8 mouse cellular contexts compared by ENCODE assay signal in the genomic region with DNA sequence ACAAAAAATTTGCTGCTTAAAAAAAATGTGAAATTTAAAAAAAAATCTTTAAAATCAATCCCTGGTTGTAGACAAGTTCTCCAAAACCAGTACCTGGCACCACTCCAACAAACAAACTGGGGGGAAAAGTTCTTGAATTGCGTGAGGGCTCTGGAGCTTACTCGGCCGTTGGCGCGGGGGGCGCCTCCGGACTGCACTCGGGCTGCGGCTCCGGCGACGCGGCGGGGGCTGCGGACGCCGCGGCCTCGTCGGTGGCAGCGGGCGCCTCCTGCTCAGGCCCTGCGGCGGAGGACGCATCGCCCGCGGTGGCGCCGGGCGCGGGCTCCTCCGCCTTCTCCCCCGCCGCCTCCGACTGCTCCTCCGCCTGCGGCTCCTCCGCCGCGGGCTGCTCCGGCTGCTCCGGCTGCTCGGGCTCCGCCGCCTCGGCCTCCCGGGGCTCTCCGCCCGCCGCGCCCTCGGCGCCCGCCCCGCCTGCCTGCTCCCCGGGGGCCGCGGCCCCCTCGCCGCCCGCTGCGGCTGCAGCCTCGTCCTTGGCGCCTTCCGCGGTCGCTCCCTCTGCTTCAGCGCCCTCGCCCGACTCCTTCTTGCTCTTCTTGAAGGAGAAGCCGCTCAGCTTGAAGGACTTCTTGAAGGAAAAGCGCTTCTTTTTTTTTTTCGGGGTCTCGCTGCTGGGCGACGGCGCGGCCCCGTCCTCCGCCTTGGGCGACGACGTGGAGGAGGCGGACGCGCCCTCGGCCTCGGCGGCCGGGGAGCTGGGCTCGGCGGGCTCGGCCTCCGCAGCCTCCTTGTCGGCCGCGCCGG. TPM values are rescaled to one million over a fixed set of nuclear protein-coding genes. Genes with fewer than 3 reads are reported as not detected.
DNase-seq lines count a peak whose midpoint lies in the region; ATAC-seq lines count a peak whose summit lies in the region.

No protein-coding gene starts in this region.

- peak; percentile 62 to 67 for DNase-seq in adrenal gland, adult 18-20 months (ENCODE audit: low spot score in 2 of 2)
- peak; percentile 57 to 60 for DNase-seq in cerebellum, postnatal 36 days
- DNase-seq in gastrocnemius, postnatal 36 days: peak; percentile 23 to 53
- peak; percentile 56 for DNase-seq in limb, embryonic 10.5 days (ENCODE audit: low spot score)
- peak; percentile 64 for DNase-seq in midbrain, embryonic 10.5 days (ENCODE audit: low spot score)
- DNase-seq in right cerebral cortex, postnatal 4 days: peak; percentile 45

- peak overlapping the region; percentile 72 for H3K4me2 ChIP-seq in intestine, embryonic 15.5 days (replicated peaks)

- H3K9ac ChIP-seq in intestine, embryonic 15.5 days: peak overlapping the region; percentile 85

- no peaks in the 10 kb centered on the region for H3K36me3 ChIP-seq in intestine, embryonic 15.5 days
- peaks cover 40% of the 10 kb centered on the region for H3K36me3 ChIP-seq in limb, embryonic 10.5 days
- H3K36me3 ChIP-seq in midbrain, embryonic 10.5 days: peaks cover 44% of the 10 kb centered on the region

- intact Hi-C loops in gastrocnemius, postnatal 36 days (cut with DNase I): loop anchor here (2.0 to 5.0 kb wide), 3 partner anchors 57 to 1711 kb away; no protein-coding TSS in a partner anchor

- H3K27me3 ChIP-seq in intestine, embryonic 15.5 days (replicated peaks): no peaks in the 10 kb centered on the region
- no peaks in the 10 kb centered on the region for H3K27me3 ChIP-seq in limb, embryonic 10.5 days (ENCODE audit: low read depth, poor library complexity, severe bottlenecking)
- H3K27me3 ChIP-seq in midbrain, embryonic 10.5 days (ENCODE audit: low read depth, poor library complexity, severe bottlenecking): no peaks in the 10 kb centered on the region

- under 1% methylated on average over 87 of the region's 99 CpGs for WGBS in intestine, embryonic 15.5 days
- WGBS in limb, embryonic 10.5 days: 3% methylated on average over 99 of the region's 99 CpGs
- under 1% methylated on average over 97 of the region's 99 CpGs for WGBS in midbrain, embryonic 10.5 days

- H3K9me3 ChIP-seq in intestine, embryonic 15.5 days: no peaks in the 10 kb centered on the region
- no peaks in the 10 kb centered on the region for H3K9me3 ChIP-seq in limb, embryonic 10.5 days (replicated peaks)
- H3K9me3 ChIP-seq in midbrain, embryonic 10.5 days (replicated peaks): no peaks in the 10 kb centered on the region

- no peaks in the 10 kb centered on the region for H3K4me1 ChIP-seq in intestine, embryonic 15.5 days (replicated peaks)
- H3K4me1 ChIP-seq in limb, embryonic 10.5 days: 0 out of 2 replicates have a peak, but pooled peaks cover 2% of the 10 kb centered on the region
- peaks cover 12% of the 10 kb centered on the region for H3K4me1 ChIP-seq in midbrain, embryonic 10.5 days

- H3K27ac ChIP-seq in intestine, embryonic 15.5 days: peak overlapping the region; percentile 95
- peak overlapping the region; percentile 99 for H3K27ac ChIP-seq in limb, embryonic 10.5 days
- peak overlapping the region; percentile 100 for H3K27ac ChIP-seq in midbrain, embryonic 10.5 days (replicated peaks)

- peak overlapping the region; percentile 65 for H3K4me3 ChIP-seq in intestine, embryonic 15.5 days (replicated peaks)
- H3K4me3 ChIP-seq in limb, embryonic 10.5 days: peak overlapping the region; percentile 93
- H3K4me3 ChIP-seq in midbrain, embryonic 10.5 days: peak overlapping the region; percentile 93

- peak; percentile 3 for ATAC-seq in intestine, embryonic 15.5 days
- ATAC-seq in monocyte, adult 5-6 weeks (replicated peaks; ENCODE audit: insufficient number of reproducible peaks, low FRiP score, low TSS enrichment, poor library complexity, severe bottlenecking): no peak

RNA-seq across cellular contexts. Expression of a gene that starts 2.6 kb away (rescaled TPM):
- 10 to 100 TPM; 37.1 to 38.9 TPM for total RNA-seq in adrenal gland, adult 18-20 months (2021)
- total RNA-seq in gastrocnemius, postnatal 36 days (2021): 10 to 100 TPM; 23.9 to 25.0 TPM
- polyA plus RNA-seq in intestine, embryonic 15.5 days (2015; fragmentation: Nextera tagmentation; extraction: Ambion mirVana): 75.1 and 91.5 TPM in 2 replicates
- polyA plus RNA-seq in limb, embryonic 10.5 days (2016; fragmentation: Nextera tagmentation; extraction: Ambion mirVana): 94.6 and 115 TPM in 2 replicates
- polyA plus RNA-seq in midbrain, embryonic 10.5 days (2016; fragmentation: Nextera tagmentation; extraction: Ambion mirVana): 169 and 200 TPM in 2 replicates
- 88.8 to 161 TPM (median 153 TPM) in 3 replicates for total RNA-seq in monocyte, adult 5-6 weeks (2017)
